In genomic region chr12:36182570-36182969, GRCm38 (mm10) we compare ENCODE assay signal across 12 mouse cellular contexts. TPM values are rescaled to one million over a fixed set of nuclear protein-coding genes. Genes with fewer than 3 reads are reported as not detected.
A peak's percentile ranks its signal among the peaks of the same experiment; 100 is the strongest.
DNase-seq lines count a peak whose midpoint lies in the region; ATAC-seq lines count a peak whose summit lies in the region.
"Had no signal": no experiment of that assay in that cellular context is flagged by ENCODE, and none has a peak within 500 bp of the region (broad histone marks: within the 10 kb centered on the region; RNA-seq: fewer than 3 reads in every experiment).

No protein-coding gene starts in this region.

- H3K9ac ChIP-seq in heart, embryonic 14.5 days (ENCODE audit: low read length), result no peak overlapping the region
- H3K9ac ChIP-seq in liver, embryonic 16.5 days (ENCODE audit: low read depth, low read length), result no peak overlapping the region
- H3K9ac ChIP-seq in forebrain, embryonic 16.5 days (replicated peaks; ENCODE audit: low read depth, low read length), result no peak overlapping the region
- H3K9ac ChIP-seq: forebrain, postnatal 0 days; neural tube, embryonic 13.5 days had no signal

- peaks cover 66% of the 10 kb centered on the region for H3K36me3 ChIP-seq in heart, embryonic 14.5 days (ENCODE audit: control insufficient read depth, insufficient read depth, low read length)
- no peaks in the 10 kb centered on the region; the same call in 1 of the 2 replicates for H3K36me3 ChIP-seq in liver, embryonic 16.5 days (ENCODE audit: control insufficient read depth, insufficient read depth)
- peaks cover 25% of the 10 kb centered on the region for H3K36me3 ChIP-seq in forebrain, embryonic 16.5 days (ENCODE audit: control insufficient read depth, insufficient read depth)

- 46% methylated on average over 6 of the region's 6 CpGs for WGBS in heart, embryonic 14.5 days
- WGBS in liver, embryonic 16.5 days (ENCODE audit: insufficient replicate concordance), result 73% methylated on average over 6 of the region's 6 CpGs
- WGBS in forebrain, embryonic 16.5 days, result 89% methylated on average over 6 of the region's 6 CpGs

- no peak overlapping the region for H3K4me3 ChIP-seq in brown adipose tissue, adult 24 weeks (ENCODE audit: insufficient read depth, low read depth, low read length)
- no peak overlapping the region for H3K4me3 ChIP-seq in heart, embryonic 14.5 days (ENCODE audit: control insufficient read depth in 1 of 2, insufficient read depth in 1 of 2, low read depth in 1 of 2, low read length in 2 of 2)
- no peak overlapping the region for H3K4me3 ChIP-seq in liver, embryonic 16.5 days (ENCODE audit: low read depth, low read length)
- H3K4me3 ChIP-seq in forebrain, embryonic 16.5 days (replicated peaks; ENCODE audit: low read length), result no peak overlapping the region
- H3K4me3 ChIP-seq: midbrain, embryonic 10.5 days; neural tube, embryonic 13.5 days had no signal

- peaks cover 13% of the 10 kb centered on the region for H3K4me1 ChIP-seq in brown adipose tissue, adult 24 weeks (ENCODE audit: control insufficient read depth, insufficient read depth, insufficient read length, low read length)
- H3K4me1 ChIP-seq in heart, embryonic 14.5 days (ENCODE audit: control insufficient read depth in 2 of 2, insufficient read depth in 2 of 2, low read length in 2 of 2), result peaks cover 0 to 3% of the 10 kb centered on the region in 2 experiments; a peak in 1 of 4 replicates
- H3K4me1 ChIP-seq in liver, embryonic 16.5 days (ENCODE audit: control insufficient read depth, low read depth, low read length), result no peaks in the 10 kb centered on the region
- H3K4me1 ChIP-seq in forebrain, embryonic 16.5 days (replicated peaks; ENCODE audit: control insufficient read depth, insufficient read depth, low read length), result no peaks in the 10 kb centered on the region
- H3K4me1 ChIP-seq: midbrain, embryonic 10.5 days; neural tube, embryonic 13.5 days had no signal

- ATAC-seq in heart, embryonic 14.5 days (ENCODE audit: insufficient number of reproducible peaks, insufficient read depth, low FRiP score, low read depth), result peak; percentile 74
- ATAC-seq in liver, embryonic 16.5 days (ENCODE audit: low read depth), result peak; percentile 37; the same call in 1 of the 2 replicates
- ATAC-seq in forebrain, embryonic 16.5 days, result no peak
- ATAC-seq in activated CD4-positive, CD25-positive, alpha-beta regulatory T cell, adult 4 months, result no peak
- ATAC-seq: forebrain, postnatal 0 days; hindbrain, embryonic 16.5 days had no signal

- intact Hi-C loops in gastrocnemius, postnatal 14 days (cut with DNase I; ENCODE audit: low total_unique reads), result no loop called here

- peak overlapping the region; percentile 69 for H3K27ac ChIP-seq in brown adipose tissue, adult 24 weeks (replicated peaks; ENCODE audit: low read depth, low read length)
- peak overlapping the region; percentile 12 to 20 for H3K27ac ChIP-seq in heart, embryonic 14.5 days (replicated peaks in 1 of 2; ENCODE audit: control insufficient read depth in 1 of 2, insufficient read depth in 1 of 2, low read depth in 2 of 2, low read length in 2 of 2)
- H3K27ac ChIP-seq in liver, embryonic 16.5 days (ENCODE audit: low read length), result no peak overlapping the region
- H3K27ac ChIP-seq in forebrain, embryonic 16.5 days (ENCODE audit: low read length), result no peak overlapping the region
- H3K27ac ChIP-seq: midbrain, embryonic 10.5 days; neural tube, embryonic 13.5 days had no signal

- no peaks in the 10 kb centered on the region for H3K27me3 ChIP-seq in heart, embryonic 14.5 days (ENCODE audit: control insufficient read depth, insufficient read depth, low read length)
- H3K27me3 ChIP-seq in liver, embryonic 16.5 days (ENCODE audit: control insufficient read depth, insufficient read depth, low read depth, low read length), result no peaks in the 10 kb centered on the region
- no peaks in the 10 kb centered on the region for H3K27me3 ChIP-seq in forebrain, embryonic 16.5 days (replicated peaks; ENCODE audit: control insufficient read depth, insufficient read depth, low read length)
- H3K27me3 ChIP-seq: neural tube, embryonic 13.5 days had no signal

- H3K9me3 ChIP-seq in heart, embryonic 14.5 days (ENCODE audit: control insufficient read depth, low read length), result no peaks in the 10 kb centered on the region
- no peaks in the 10 kb centered on the region for H3K9me3 ChIP-seq in liver, embryonic 16.5 days (replicated peaks; ENCODE audit: control insufficient read depth, low read length)
- no peaks in the 10 kb centered on the region for H3K9me3 ChIP-seq in forebrain, embryonic 16.5 days (ENCODE audit: control insufficient read depth, low read length)
- H3K9me3 ChIP-seq: midbrain, embryonic 10.5 days; neural tube, embryonic 13.5 days had no signal

- no peak overlapping the region for H3K4me2 ChIP-seq in heart, embryonic 14.5 days (ENCODE audit: low read length)
- H3K4me2 ChIP-seq in liver, embryonic 16.5 days (ENCODE audit: low read depth, low read length), result no peak overlapping the region
- H3K4me2 ChIP-seq in forebrain, embryonic 16.5 days (ENCODE audit: low read length), result no peak overlapping the region
- H3K4me2 ChIP-seq: neural tube, embryonic 13.5 days had no signal

- DNase-seq in gastrocnemius, postnatal 25 days, result peak; percentile 24
- DNase-seq in gastrocnemius, postnatal 14 days, result no peak
- DNase-seq in spleen, adult 18-20 months, result no peak
- DNase-seq: forebrain, postnatal 0 days had no signal

RNA-seq across cellular contexts. Expression of gene Bzw2, which starts 24.7 kb away (rescaled TPM):
- total RNA-seq in gastrocnemius, postnatal 25 days (2021), result 100 to 1,000 TPM in 1 of 2 experiments, 10 to 100 TPM in 1; 83.3 to 127 TPM
- 100 to 1,000 TPM; 118 to 136 TPM for total RNA-seq in gastrocnemius, postnatal 14 days (2021)
- 25.0 and 35.3 TPM in 2 replicates for polyA plus RNA-seq in brown adipose tissue, adult 24 weeks (2012; ENCODE audit: insufficient read depth, insufficient read length, missing spikeins)
- polyA plus RNA-seq in heart, embryonic 14.5 days (2014; fragmentation: Nextera tagmentation; extraction: Ambion mirVana), result 225 and 227 TPM in 2 replicates
- polyA plus RNA-seq in liver, embryonic 16.5 days (2015; fragmentation: Nextera tagmentation; extraction: Ambion mirVana), result 33.2 and 34.1 TPM in 2 replicates
- polyA plus RNA-seq in forebrain, embryonic 16.5 days (2015; fragmentation: Nextera tagmentation; extraction: Ambion mirVana), result 542 and 586 TPM in 2 replicates
- polyA plus RNA-seq in activated CD4-positive, CD25-positive, alpha-beta regulatory T cell, adult 4 months (2017; shearing (Covaris generic)), result 100 to 1,000 TPM; 170 to 178 TPM

RNA-seq across cellular contexts. Expression of gene Ankmy2, which starts 25.7 kb away (rescaled TPM):
- 1 to 10 TPM; 6.3 to 6.4 TPM for total RNA-seq in gastrocnemius, postnatal 25 days (2021)
- total RNA-seq in gastrocnemius, postnatal 14 days (2021), result 10 to 100 TPM; 10.0 to 11.0 TPM
- polyA plus RNA-seq in brown adipose tissue, adult 24 weeks (2012; ENCODE audit: insufficient read depth, insufficient read length, missing spikeins), result 16.4 and 16.6 TPM in 2 replicates
- polyA plus RNA-seq in heart, embryonic 14.5 days (2014; fragmentation: Nextera tagmentation; extraction: Ambion mirVana), result 29.3 and 33.3 TPM in 2 replicates
- 6.9 TPM in 2 replicates for polyA plus RNA-seq in liver, embryonic 16.5 days (2015; fragmentation: Nextera tagmentation; extraction: Ambion mirVana)
- polyA plus RNA-seq in forebrain, embryonic 16.5 days (2015; fragmentation: Nextera tagmentation; extraction: Ambion mirVana), result 64.4 and 64.7 TPM in 2 replicates
- 10 to 100 TPM; 38.5 to 41.6 TPM for polyA plus RNA-seq in activated CD4-positive, CD25-positive, alpha-beta regulatory T cell, adult 4 months (2017; shearing (Covaris generic))

Comparison
In these comparisons a context has a peak if more than half of its experiments do, and no peak if none do; other contexts are left out.
1. H3K27ac ChIP-seq: peak in brown adipose tissue, adult 24 weeks (single experiment) and heart, embryonic 14.5 days (2 of 2); none in liver, embryonic 16.5 days (single experiment) and forebrain, embryonic 16.5 days (single experiment).
2. ATAC-seq: peak in heart, embryonic 14.5 days (single experiment) and liver, embryonic 16.5 days (single experiment); none in forebrain, embryonic 16.5 days (single experiment) and activated CD4-positive, CD25-positive, alpha-beta regulatory T cell, adult 4 months (single experiment).